Mouse (Mus musculus) lung, adult 2 months (tissue): ENCODE measurements around the gene Mrpl45.

Experiments
- CTCF ChIP-seq: fragments of 200-500 bp; IDR thresholded peaks from 2 replicates; pipeline ENCODE4 v1.5.1; 2011; ENCODE audit warnings: mild to moderate bottlenecking, low read length, control low read depth; ENCODE audit not compliant: insufficient read depth
- POLR2A ChIP-seq: fragments of 200-500 bp; IDR thresholded peaks from 2 replicates; pipeline ENCODE4 v1.6.1; 2011; ENCODE audit warnings: low read depth, mild to moderate bottlenecking, control low read depth, low read length, borderline replicate concordance; ENCODE audit errors: extremely low read depth

- no peak for TF ChIP-seq CTCF
- TF ChIP-seq POLR2A, result no peak
These were observed 29.9 kb downstream of the Mrpl45 start for GRCm38 (mm10) chr11:97345446-97345845.
